ENCODE assay signal across 9 mouse cellular contexts in genomic region chr3:95700233-95700681, GRCm38 (mm10). TPM values are rescaled to one million over a fixed set of nuclear protein-coding genes. Genes with fewer than 3 reads are reported as not detected.
A peak's percentile ranks its signal among the peaks of the same experiment; 100 is the strongest.
DNase-seq lines count a peak whose midpoint lies in the region; ATAC-seq lines count a peak whose summit lies in the region.
"Had no signal": no experiment of that assay in that cellular context is flagged by ENCODE, and none has a peak within 500 bp of the region (broad histone marks: within the 10 kb centered on the region; RNA-seq: fewer than 3 reads in every experiment).

No protein-coding gene starts in this region.

- peak; percentile 40; the same call in 1 of the 2 replicates for ATAC-seq in liver, embryonic 12.5 days
- no peak for ATAC-seq in liver, embryonic 11.5 days (replicated peaks; ENCODE audit: low FRiP score)
- ATAC-seq in stomach, embryonic 16.5 days (ENCODE audit: insufficient read depth, low FRiP score), result no peak

- no peak overlapping the region for H3K27ac ChIP-seq in liver, embryonic 12.5 days
- no peak overlapping the region for H3K27ac ChIP-seq in liver, embryonic 11.5 days (ENCODE audit: low read depth, low read length)
- 0 out of 2 replicates have a peak overlapping the region, but pooled peaks have one; percentile 84 for H3K27ac ChIP-seq in embryonic facial prominence, embryonic 10.5 days (replicated peaks)
- peak overlapping the region; percentile 43; the same call in 1 of the 2 replicates for H3K27ac ChIP-seq in stomach, embryonic 16.5 days (ENCODE audit: low read length)
- H3K27ac ChIP-seq: left cerebral cortex, adult 2 months had no signal

- H3K36me3 ChIP-seq in liver, embryonic 12.5 days, result no peaks in the 10 kb centered on the region
- H3K36me3 ChIP-seq in liver, embryonic 11.5 days (ENCODE audit: control insufficient read depth, insufficient read depth, low read length), result no peaks in the 10 kb centered on the region
- no peaks in the 10 kb centered on the region for H3K36me3 ChIP-seq in embryonic facial prominence, embryonic 10.5 days (replicated peaks)
- H3K36me3 ChIP-seq in stomach, embryonic 16.5 days (ENCODE audit: control insufficient read depth, insufficient read depth, low read length), result no peaks in the 10 kb centered on the region

- H3K4me2 ChIP-seq in liver, embryonic 12.5 days, result no peak overlapping the region
- H3K4me2 ChIP-seq in liver, embryonic 11.5 days, result no peak overlapping the region
- H3K4me2 ChIP-seq in stomach, embryonic 16.5 days (ENCODE audit: low read depth, low read length), result no peak overlapping the region

- no peak overlapping the region for H3K4me3 ChIP-seq in liver, embryonic 12.5 days
- no peak overlapping the region for H3K4me3 ChIP-seq in liver, embryonic 11.5 days (ENCODE audit: low read depth, low read length)
- H3K4me3 ChIP-seq in embryonic facial prominence, embryonic 10.5 days, result no peak overlapping the region
- H3K4me3 ChIP-seq in stomach, embryonic 16.5 days (replicated peaks; ENCODE audit: low read length), result no peak overlapping the region
- H3K4me3 ChIP-seq: left cerebral cortex, adult 2 months had no signal

- no peak overlapping the region for H3K9ac ChIP-seq in liver, embryonic 12.5 days
- no peak overlapping the region for H3K9ac ChIP-seq in liver, embryonic 11.5 days (ENCODE audit: low read depth, low read length)
- no peak overlapping the region for H3K9ac ChIP-seq in stomach, embryonic 16.5 days (ENCODE audit: low read length)

- 71% methylated on average over 6 of the region's 6 CpGs for WGBS in liver, embryonic 12.5 days (ENCODE audit: insufficient replicate concordance)
- WGBS in liver, embryonic 11.5 days, result 66% methylated on average over 6 of the region's 6 CpGs
- WGBS in embryonic facial prominence, embryonic 10.5 days, result 46% methylated on average over 6 of the region's 6 CpGs
- WGBS in stomach, embryonic 16.5 days, result 52% methylated on average over 6 of the region's 6 CpGs

- H3K27me3 ChIP-seq in liver, embryonic 12.5 days (replicated peaks), result peaks cover 8% of the 10 kb centered on the region
- H3K27me3 ChIP-seq in liver, embryonic 11.5 days (replicated peaks; ENCODE audit: control insufficient read depth, insufficient read depth, low read length), result no peaks in the 10 kb centered on the region
- no peaks in the 10 kb centered on the region for H3K27me3 ChIP-seq in embryonic facial prominence, embryonic 10.5 days (replicated peaks; ENCODE audit: low read depth, poor library complexity, severe bottlenecking)
- no peaks in the 10 kb centered on the region for H3K27me3 ChIP-seq in stomach, embryonic 16.5 days (ENCODE audit: control insufficient read depth, insufficient read depth, low read length)

- DNase-seq in gastrocnemius, adult 18-20 months (ENCODE audit: low spot score), result peak; percentile 69
- DNase-seq in gastrocnemius, postnatal 4 days (ENCODE audit: low spot score in 2 of 2), result no peak
- no peak for DNase-seq in liver, embryonic 11.5 days (ENCODE audit: low spot score)
- DNase-seq in embryonic facial prominence, embryonic 10.5 days (ENCODE audit: low spot score), result no peak
- DNase-seq in spleen, postnatal 36 days (ENCODE audit: low spot score in 2 of 2), result no peak
- no peak for DNase-seq in embryo, embryonic 10.5 days (ENCODE audit: low spot score)

- peaks cover 16% of the 10 kb centered on the region for H3K4me1 ChIP-seq in liver, embryonic 12.5 days
- peaks cover 17% of the 10 kb centered on the region for H3K4me1 ChIP-seq in liver, embryonic 11.5 days (replicated peaks; ENCODE audit: control insufficient read depth, insufficient read depth, low read length)
- H3K4me1 ChIP-seq in embryonic facial prominence, embryonic 10.5 days, result peaks cover 51% of the 10 kb centered on the region
- peaks cover 34% of the 10 kb centered on the region for H3K4me1 ChIP-seq in stomach, embryonic 16.5 days (ENCODE audit: control insufficient read depth, insufficient read depth, low read length)

- no peaks in the 10 kb centered on the region for H3K9me3 ChIP-seq in liver, embryonic 12.5 days (replicated peaks)
- H3K9me3 ChIP-seq in liver, embryonic 11.5 days (ENCODE audit: control insufficient read depth, low read length), result no peaks in the 10 kb centered on the region
- no peaks in the 10 kb centered on the region for H3K9me3 ChIP-seq in embryonic facial prominence, embryonic 10.5 days
- no peaks in the 10 kb centered on the region for H3K9me3 ChIP-seq in stomach, embryonic 16.5 days (replicated peaks; ENCODE audit: control insufficient read depth, low read length)

RNA-seq across cellular contexts. Expression of gene Adamtsl4, which starts 12.5 kb away (rescaled TPM):
- total RNA-seq in gastrocnemius, adult 18-20 months (2021), result 10 to 100 TPM; 25.9 to 30.8 TPM
- 10 to 100 TPM; 28.2 to 36.2 TPM for total RNA-seq in gastrocnemius, postnatal 4 days (2021)
- 0.30 and 0.35 TPM in 2 replicates for polyA plus RNA-seq in liver, embryonic 12.5 days (2016; fragmentation: Nextera tagmentation; extraction: Ambion mirVana)
- polyA plus RNA-seq in liver, embryonic 11.5 days (2014; fragmentation: Nextera tagmentation; extraction: Ambion mirVana), result 0.38 and 1.2 TPM in 2 replicates
- 1.00 and 1.6 TPM in 2 replicates for polyA plus RNA-seq in embryonic facial prominence, embryonic 10.5 days (2016; fragmentation: Nextera tagmentation; extraction: Ambion mirVana)
- 13.3 and 20.5 TPM in 2 replicates for polyA plus RNA-seq in stomach, embryonic 16.5 days (2015; fragmentation: Nextera tagmentation; extraction: Ambion mirVana)

RNA-seq across cellular contexts. Expression of gene Ecm1, which starts 39.1 kb away (rescaled TPM):
- 10 to 100 TPM; 15.5 to 30.3 TPM for total RNA-seq in gastrocnemius, adult 18-20 months (2021)
- total RNA-seq in gastrocnemius, postnatal 4 days (2021), result 10 to 100 TPM; 32.4 to 35.5 TPM
- 14.1 and 15.2 TPM in 2 replicates for polyA plus RNA-seq in liver, embryonic 12.5 days (2016; fragmentation: Nextera tagmentation; extraction: Ambion mirVana)
- polyA plus RNA-seq in liver, embryonic 11.5 days (2014; fragmentation: Nextera tagmentation; extraction: Ambion mirVana), result 30.4 and 31.7 TPM in 2 replicates
- 9.7 and 10.9 TPM in 2 replicates for polyA plus RNA-seq in embryonic facial prominence, embryonic 10.5 days (2016; fragmentation: Nextera tagmentation; extraction: Ambion mirVana)
- 110 and 228 TPM in 2 replicates for polyA plus RNA-seq in stomach, embryonic 16.5 days (2015; fragmentation: Nextera tagmentation; extraction: Ambion mirVana)

RNA-seq across cellular contexts. Expression of gene Mcl1, which starts 41.7 kb away (rescaled TPM):
- 10 to 100 TPM; 96.0 to 99.4 TPM for total RNA-seq in gastrocnemius, adult 18-20 months (2021)
- total RNA-seq in gastrocnemius, postnatal 4 days (2021), result 100 to 1,000 TPM in 1 of 2 experiments, 10 to 100 TPM in 1; 90.6 to 107 TPM
- 66.5 and 73.8 TPM in 2 replicates for polyA plus RNA-seq in liver, embryonic 12.5 days (2016; fragmentation: Nextera tagmentation; extraction: Ambion mirVana)
- 52.2 and 57.7 TPM in 2 replicates for polyA plus RNA-seq in liver, embryonic 11.5 days (2014; fragmentation: Nextera tagmentation; extraction: Ambion mirVana)
- polyA plus RNA-seq in embryonic facial prominence, embryonic 10.5 days (2016; fragmentation: Nextera tagmentation; extraction: Ambion mirVana), result 49.5 and 50.0 TPM in 2 replicates
- 16.5 and 20.5 TPM in 2 replicates for polyA plus RNA-seq in stomach, embryonic 16.5 days (2015; fragmentation: Nextera tagmentation; extraction: Ambion mirVana)

RNA-seq across cellular contexts. Expression of gene Tars2, which starts 59.7 kb away (rescaled TPM):
- 10 to 100 TPM; 25.7 to 26.7 TPM for total RNA-seq in gastrocnemius, adult 18-20 months (2021)
- total RNA-seq in gastrocnemius, postnatal 4 days (2021), result 10 to 100 TPM; 22.4 to 23.9 TPM
- 66.1 and 66.3 TPM in 2 replicates for polyA plus RNA-seq in liver, embryonic 12.5 days (2016; fragmentation: Nextera tagmentation; extraction: Ambion mirVana)
- 97.9 and 102 TPM in 2 replicates for polyA plus RNA-seq in liver, embryonic 11.5 days (2014; fragmentation: Nextera tagmentation; extraction: Ambion mirVana)
- 65.5 and 71.5 TPM in 2 replicates for polyA plus RNA-seq in embryonic facial prominence, embryonic 10.5 days (2016; fragmentation: Nextera tagmentation; extraction: Ambion mirVana)
- 48.1 and 52.1 TPM in 2 replicates for polyA plus RNA-seq in stomach, embryonic 16.5 days (2015; fragmentation: Nextera tagmentation; extraction: Ambion mirVana)

Comparison
In these comparisons a context has a peak if more than half of its experiments do, and no peak if none do; other contexts are left out.
1. H3K27ac ChIP-seq: peak in embryonic facial prominence, embryonic 10.5 days (single experiment) and stomach, embryonic 16.5 days (single experiment); none in liver, embryonic 12.5 days (single experiment) and liver, embryonic 11.5 days (single experiment).